Mouse (Mus musculus): ENCODE data around the gene Obscn. TPM values are rescaled to one million over a fixed set of nuclear protein-coding genes. Genes with fewer than 3 reads are reported as not detected.

The Obscn gene
- polyA plus RNA-seq, 1 experiment: not detected

DNA sequence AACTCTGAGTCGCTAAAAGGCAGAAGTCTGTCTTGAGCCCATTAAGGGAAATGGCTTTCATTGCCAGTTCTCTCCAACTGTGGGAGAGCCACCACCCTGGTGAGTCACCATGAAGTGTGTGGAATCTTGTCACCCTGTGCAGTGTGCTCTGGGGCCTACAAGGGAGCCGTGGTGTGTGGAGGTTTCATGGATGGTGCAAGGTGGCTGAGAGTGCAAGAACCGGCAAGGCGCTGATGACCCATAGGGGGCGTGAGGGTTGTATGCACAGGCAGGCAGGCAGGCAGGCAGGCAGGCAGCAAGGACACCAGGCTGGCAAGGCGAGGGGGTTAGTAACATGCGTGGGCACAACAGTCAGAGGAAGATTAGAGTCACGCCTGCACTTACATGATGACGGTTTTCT, 121.2 kb downstream of the Obscn start:
- Histone ChIP-seq H3K27ac (ENCODE audit: insufficient read depth, low read length) (no peak overlapping the region), H3K4me1 (ENCODE audit: control insufficient read depth, insufficient read depth, low read length) (0 out of 2 replicates have a peak, but pooled peaks cover 2% of the 10 kb centered on the region), H3K4me3 (ENCODE audit: insufficient read depth, low read length) (no peak overlapping the region)
- TF ChIP-seq POLR2A (IDR thresholded peaks at IDR 0.05; ENCODE audit: low read depth, low read length) (no peak), CTCF (IDR thresholded peaks at IDR 0.05; ENCODE audit: borderline replicate concordance, insufficient read depth, low read length) (peak; percentile 46; the same call in 1 of the 2 replicates)

DNA sequence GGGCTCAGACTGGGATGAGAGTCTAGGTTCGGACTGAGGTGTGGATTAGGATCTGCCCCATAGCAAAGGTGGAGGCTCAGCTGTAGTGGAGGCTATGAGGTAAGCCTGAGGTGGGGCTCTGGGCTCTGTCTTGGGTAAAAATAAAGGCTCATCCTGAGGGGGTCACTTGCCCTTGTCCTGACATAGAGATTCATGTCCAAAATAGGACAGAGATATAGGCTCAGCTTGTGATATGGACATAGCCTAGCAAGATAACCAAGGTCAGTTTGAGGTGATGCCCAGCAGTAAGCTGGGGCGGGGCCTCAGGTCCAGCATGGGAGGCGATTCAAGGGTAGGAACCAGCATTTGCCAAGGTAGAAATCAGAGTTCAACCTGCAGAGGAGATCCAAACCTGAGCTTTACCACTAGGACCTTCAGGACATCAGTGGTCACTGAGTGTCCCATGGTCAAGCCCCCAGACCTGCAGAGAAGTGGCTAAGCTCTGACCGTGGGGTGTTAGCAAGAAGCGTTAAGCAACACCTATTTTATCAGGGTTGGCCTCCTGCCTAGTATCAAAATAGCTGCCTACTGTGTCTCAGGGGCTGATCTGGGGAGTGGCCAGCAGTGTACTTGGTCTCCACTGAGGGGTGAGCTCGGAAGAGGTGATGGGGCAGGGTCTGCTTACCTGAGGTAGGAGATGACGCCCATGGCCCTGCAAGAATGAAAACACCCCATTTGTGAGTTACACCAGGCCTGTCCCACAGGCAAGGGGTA, 133.7 kb downstream of the Obscn start:
- TF ChIP-seq POLR2A (IDR thresholded peaks at IDR 0.05; ENCODE audit: low read depth, low read length) (no peak), CTCF (IDR thresholded peaks at IDR 0.05; ENCODE audit: borderline replicate concordance, insufficient read depth, low read length) (no peak)
- Histone ChIP-seq H3K27ac (ENCODE audit: insufficient read depth, low read length) (no peak overlapping the region), H3K4me1 (ENCODE audit: control insufficient read depth, insufficient read depth, low read length) (no peaks in the 10 kb centered on the region), H3K4me3 (ENCODE audit: insufficient read depth, low read length) (no peak overlapping the region)

DNA sequence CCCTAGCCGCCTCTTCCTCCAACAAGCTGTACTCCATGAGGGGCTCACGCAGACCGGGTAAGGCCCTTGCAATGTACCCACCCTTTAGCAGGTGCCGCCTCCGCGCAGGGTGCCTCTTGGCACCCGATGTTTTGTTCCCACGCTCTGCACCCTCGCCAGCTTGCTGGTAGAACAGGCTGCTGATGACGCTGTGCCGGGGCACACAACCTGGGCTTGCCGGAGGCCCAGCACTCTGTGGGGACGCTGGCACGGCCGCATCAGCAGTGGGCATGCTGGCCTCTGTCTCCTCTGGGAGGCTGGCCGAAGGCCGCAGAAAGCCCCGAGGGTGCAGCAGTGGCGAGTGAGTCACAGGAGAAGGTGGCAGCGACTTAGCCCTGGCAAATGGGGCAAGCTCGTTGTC, 135.6 kb downstream of the Obscn start:
- no peak for TF ChIP-seq CTCF (IDR thresholded peaks at IDR 0.05; ENCODE audit: borderline replicate concordance, insufficient read depth, low read length)
- no peak for TF ChIP-seq POLR2A (IDR thresholded peaks at IDR 0.05; ENCODE audit: low read depth, low read length)
- Histone ChIP-seq H3K4me3 (ENCODE audit: insufficient read depth, low read length) (no peak overlapping the region), H3K4me1 (ENCODE audit: control insufficient read depth, insufficient read depth, low read length) (no peaks in the 10 kb centered on the region), H3K27ac (ENCODE audit: insufficient read depth, low read length) (no peak overlapping the region)

DNA sequence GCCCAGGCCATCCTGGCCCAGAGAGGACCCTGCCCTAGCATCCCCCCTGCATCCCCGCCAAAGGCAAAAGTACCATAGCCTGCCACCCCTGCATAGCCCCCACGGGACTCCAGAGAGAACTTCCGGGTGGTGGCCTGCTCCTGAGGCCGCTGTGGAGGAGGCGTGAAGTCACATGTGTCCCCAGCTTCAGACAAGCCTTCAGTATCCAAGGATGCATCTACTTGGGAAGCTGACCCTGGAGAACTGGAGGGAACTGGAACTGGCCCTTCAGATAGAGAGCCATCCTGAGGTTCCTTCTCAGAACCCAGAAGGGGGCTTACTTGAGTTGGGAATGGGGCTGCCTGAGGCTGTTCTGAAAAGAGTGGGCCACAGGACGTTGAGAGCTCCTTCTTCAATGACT, 136.4 kb downstream of the Obscn start:
- Histone ChIP-seq H3K4me1 (ENCODE audit: control insufficient read depth, insufficient read depth, low read length) (no peaks in the 10 kb centered on the region), H3K4me3 (ENCODE audit: insufficient read depth, low read length) (no peak overlapping the region), H3K27ac (ENCODE audit: insufficient read depth, low read length) (no peak overlapping the region)
- no peak for TF ChIP-seq POLR2A (IDR thresholded peaks at IDR 0.05; ENCODE audit: low read depth, low read length)
- TF ChIP-seq CTCF (IDR thresholded peaks at IDR 0.05; ENCODE audit: borderline replicate concordance, insufficient read depth, low read length): no peak

DNA sequence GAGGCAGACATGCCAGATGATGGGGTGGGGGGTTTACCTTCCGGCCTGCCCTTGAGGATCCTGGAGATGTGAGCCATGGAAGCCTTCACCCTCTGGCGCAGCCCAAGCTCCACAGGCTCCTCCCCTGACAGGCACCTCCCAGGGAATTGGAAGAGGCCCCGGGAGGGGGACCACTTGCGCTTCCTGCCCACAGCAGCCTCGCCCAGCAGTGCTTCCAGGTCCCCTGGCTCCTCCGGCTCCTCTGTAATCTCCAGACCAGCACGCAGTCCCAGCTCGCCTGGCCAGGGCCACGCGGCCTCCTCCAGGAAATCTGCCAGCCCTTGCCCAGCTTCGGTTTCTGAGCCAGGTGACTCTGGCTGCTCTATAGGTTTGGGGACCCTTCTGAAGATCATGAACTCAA, 137.0 kb downstream of the Obscn start:
- Histone ChIP-seq H3K27ac (ENCODE audit: insufficient read depth, low read length) (no peak overlapping the region), H3K4me1 (ENCODE audit: control insufficient read depth, insufficient read depth, low read length) (no peaks in the 10 kb centered on the region), H3K4me3 (ENCODE audit: insufficient read depth, low read length) (no peak overlapping the region)
- TF ChIP-seq CTCF (IDR thresholded peaks at IDR 0.05; ENCODE audit: borderline replicate concordance, insufficient read depth, low read length) (no peak), POLR2A (IDR thresholded peaks at IDR 0.05; ENCODE audit: low read depth, low read length) (no peak)

DNA sequence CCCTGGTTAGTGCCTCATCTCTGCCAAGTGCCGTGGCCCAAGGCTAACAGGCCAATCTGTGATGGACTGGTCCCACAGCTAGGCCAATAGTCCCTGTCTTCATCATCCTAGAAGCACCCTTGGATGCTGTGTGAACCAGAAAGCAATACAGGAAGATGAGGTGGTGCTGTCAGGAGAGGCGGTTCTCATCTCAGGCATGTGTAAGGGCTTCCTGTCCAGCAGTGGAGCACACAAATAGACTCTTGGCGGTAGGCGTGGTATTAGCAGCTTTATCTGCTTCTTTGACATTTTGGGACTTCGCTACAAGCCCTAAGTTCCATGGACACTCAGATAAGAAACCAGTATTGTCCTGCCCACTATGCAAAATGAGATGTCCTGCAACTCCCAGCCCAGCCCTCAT, 138.7 kb downstream of the Obscn start:
- no peaks in the 10 kb centered on the region for H3K4me1 ChIP-seq (ENCODE audit: control insufficient read depth, insufficient read depth, low read length)
- no peak overlapping the region for H3K4me3 ChIP-seq (ENCODE audit: insufficient read depth, low read length)
- H3K27ac ChIP-seq (ENCODE audit: insufficient read depth, low read length): no peak overlapping the region
- no peak for TF ChIP-seq CTCF (IDR thresholded peaks at IDR 0.05; ENCODE audit: borderline replicate concordance, insufficient read depth, low read length)
- TF ChIP-seq POLR2A (IDR thresholded peaks at IDR 0.05; ENCODE audit: low read depth, low read length): no peak

DNA sequence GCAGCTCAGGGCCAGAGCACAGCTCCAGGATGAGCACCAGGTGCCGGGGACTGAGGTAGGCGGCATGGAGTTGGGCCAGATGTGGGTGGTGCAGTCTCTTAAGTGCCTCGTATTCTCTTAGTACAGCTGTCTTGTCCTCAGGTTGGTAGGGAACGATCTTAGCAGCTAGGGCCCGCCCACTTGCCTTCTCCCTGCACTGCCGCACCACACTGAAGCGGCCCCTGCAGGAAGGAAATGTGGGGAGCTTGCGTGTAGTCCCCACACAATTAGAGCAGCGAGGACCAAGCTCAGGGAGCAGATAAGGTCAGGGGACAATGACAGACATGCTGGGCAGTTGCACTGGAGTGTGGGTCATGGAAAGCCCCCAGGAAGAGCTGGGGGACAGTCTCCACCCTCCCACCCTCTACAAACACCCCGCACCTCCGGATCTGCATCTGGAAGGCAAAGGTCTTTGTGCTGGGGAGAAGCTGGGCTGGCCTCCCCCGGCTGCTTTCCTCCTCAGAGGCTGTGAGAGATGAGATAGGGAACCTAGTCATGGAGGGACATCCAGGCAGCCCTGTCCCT, 140.3 kb downstream of the Obscn start:
- no peaks in the 10 kb centered on the region for H3K4me1 ChIP-seq (ENCODE audit: control insufficient read depth, insufficient read depth, low read length)
- no peak overlapping the region for H3K4me3 ChIP-seq (ENCODE audit: insufficient read depth, low read length)
- TF ChIP-seq CTCF (IDR thresholded peaks at IDR 0.05; ENCODE audit: borderline replicate concordance, insufficient read depth, low read length): no peak
- no peak for TF ChIP-seq POLR2A (IDR thresholded peaks at IDR 0.05; ENCODE audit: low read depth, low read length)
- H3K27ac ChIP-seq (ENCODE audit: insufficient read depth, low read length): no peak overlapping the region

DNA sequence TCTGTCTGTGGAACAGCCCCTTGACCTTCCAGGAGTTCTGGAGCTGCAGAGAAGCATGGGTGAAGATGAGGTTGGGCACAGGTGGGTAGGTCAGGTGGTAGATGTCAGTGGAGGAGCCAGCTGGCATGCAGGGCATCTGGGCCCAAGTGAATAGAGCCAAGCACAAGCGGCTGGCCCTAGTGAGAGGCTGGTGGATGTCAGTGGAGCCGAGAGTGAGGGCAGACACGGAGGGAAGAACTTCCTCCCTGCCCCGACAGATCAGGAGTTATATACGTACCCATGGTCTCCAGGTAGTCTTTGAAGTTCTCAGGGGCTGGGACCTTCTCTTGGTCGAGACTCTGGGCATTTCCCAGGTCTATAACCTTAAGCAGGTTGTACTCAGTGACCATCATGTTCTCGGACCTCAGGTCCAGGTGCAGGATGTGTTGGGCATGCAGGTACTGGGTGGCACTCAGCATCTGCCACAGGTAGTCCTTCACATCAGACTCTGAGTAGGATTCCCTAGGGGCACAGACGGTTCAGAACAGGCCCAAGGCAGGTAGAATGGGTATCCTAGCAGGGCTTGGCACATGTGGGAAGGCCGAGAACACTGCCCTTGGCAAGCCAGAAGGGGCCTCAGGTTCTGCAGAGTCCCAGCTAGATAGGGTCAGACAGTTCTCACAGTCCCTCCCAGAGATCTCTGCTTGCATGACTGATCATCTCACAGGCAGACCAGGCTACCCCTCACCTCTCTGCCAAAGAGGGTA, 141.0 kb downstream of the Obscn start:
- Histone ChIP-seq H3K4me1 (ENCODE audit: control insufficient read depth, insufficient read depth, low read length) (no peaks in the 10 kb centered on the region), H3K27ac (ENCODE audit: insufficient read depth, low read length) (no peak overlapping the region), H3K4me3 (ENCODE audit: insufficient read depth, low read length) (no peak overlapping the region)
- TF ChIP-seq POLR2A (IDR thresholded peaks at IDR 0.05; ENCODE audit: low read depth, low read length): no peak
- no peak for TF ChIP-seq CTCF (IDR thresholded peaks at IDR 0.05; ENCODE audit: borderline replicate concordance, insufficient read depth, low read length)

DNA sequence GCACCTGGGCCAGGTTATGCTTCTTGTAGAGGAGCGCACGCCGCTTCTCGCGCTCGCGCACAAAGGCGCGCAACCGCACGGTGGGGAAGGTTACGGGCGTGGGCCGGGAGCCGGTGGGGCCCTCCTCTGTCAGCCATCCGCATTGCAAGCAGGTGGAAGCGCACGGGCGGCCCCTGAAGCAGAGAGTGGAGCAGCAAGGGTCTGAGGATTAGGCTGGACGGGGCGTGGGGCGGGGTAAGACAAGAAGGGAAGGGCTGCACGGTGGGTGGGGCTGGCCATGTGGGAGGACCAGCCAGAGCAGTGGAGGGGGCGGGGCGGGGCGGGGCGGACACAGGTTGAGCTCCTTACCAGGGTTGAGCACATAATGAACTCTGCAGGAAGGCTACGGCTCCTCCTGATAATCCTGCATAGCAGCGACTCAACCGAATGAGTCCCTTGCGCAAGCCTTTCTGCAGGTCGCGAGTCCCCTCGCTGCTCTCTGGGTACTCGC, 141.8 kb downstream of the Obscn start:
- Histone ChIP-seq H3K4me3 (ENCODE audit: insufficient read depth, low read length) (peak overlapping the region; percentile 22; the same call in 1 of the 2 replicates), H3K27ac (ENCODE audit: insufficient read depth, low read length) (no peak overlapping the region), H3K4me1 (ENCODE audit: control insufficient read depth, insufficient read depth, low read length) (no peaks in the 10 kb centered on the region)
- no peak for TF ChIP-seq CTCF (IDR thresholded peaks at IDR 0.05; ENCODE audit: borderline replicate concordance, insufficient read depth, low read length)

All from embryonic fibroblast, embryonic 13.5 days (primary cell).